Mouse (Mus musculus) MEL-GATA-1-ER (cell line): ENCODE measurements around the gene Pard3b.

Source experiments
- DNase-seq: peaks from one replicate; pipeline ENCODE4 v3.0.0-alpha.2; 2012; ENCODE audit warnings: low read depth; ENCODE audit errors: extremely low read depth

Gene Pard3b

DNA sequence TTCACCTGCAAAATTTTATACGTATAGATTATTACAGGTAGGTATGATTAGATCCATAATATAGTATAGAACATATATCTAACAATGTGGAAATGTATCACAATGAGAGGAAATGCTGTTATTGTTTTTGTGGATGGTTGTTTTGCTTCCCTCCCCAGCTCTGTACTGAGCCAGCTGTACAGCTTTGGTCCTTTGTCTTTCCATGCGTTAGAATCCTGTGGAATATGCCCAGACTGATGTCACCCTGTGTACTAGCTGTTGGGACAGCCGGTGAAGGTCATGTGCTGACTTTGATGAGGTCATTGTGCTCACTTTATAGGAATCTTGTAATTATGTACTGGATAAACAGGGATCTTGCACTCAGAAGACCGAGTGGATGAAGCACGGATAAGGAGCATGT, 286.9 kb downstream of the Pard3b start:
- no peak for DNase-seq

DNA sequence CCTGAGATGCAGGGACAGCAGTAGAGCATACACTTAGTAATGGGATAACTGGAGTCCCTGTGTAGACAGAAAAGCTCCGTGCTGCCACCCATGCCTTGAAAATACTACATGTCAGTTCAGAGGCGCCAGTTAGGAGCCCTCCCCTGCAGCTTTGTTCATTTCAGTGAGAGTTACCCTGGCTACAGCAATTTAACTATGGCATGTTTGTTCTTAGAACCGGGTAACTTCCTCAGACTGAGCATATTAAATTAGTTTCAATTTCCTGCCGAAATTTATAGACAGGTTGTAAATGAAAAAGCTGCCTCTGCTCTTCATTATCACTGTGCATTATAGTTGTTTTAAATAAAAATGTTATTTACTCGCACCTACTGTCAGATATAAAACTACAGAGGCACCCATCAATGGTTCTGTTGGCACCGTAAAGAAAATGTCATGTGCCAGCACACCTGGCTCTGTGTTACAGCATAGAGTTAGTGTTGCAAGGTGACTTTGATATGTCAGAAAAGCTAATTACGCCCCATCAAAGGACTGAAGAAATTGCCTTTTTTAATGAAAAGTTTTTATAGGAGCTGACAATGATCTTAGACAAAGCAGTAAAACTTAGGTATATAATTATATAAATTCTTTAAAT, 289.6 kb downstream of the Pard3b start:
- DNase-seq, result no peak

DNA sequence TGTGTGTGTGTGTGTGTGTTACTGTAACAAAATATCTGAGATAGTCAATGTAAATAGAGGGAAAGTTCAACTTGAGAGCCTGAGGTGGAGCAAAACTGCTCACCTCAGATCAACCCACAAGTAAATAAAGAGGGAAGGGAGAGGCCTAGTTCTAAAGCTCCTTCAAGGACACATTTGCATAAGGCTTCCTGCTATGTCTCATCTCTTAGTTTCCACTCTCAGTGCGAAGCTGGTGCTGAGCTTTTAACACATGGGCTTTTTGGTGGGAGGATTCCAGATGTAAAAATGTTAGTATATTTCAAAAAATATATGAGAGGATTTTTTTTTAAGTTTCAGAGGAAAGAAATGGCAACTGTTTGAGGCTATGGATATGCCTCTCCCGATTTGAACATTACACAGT, 294.9 kb downstream of the Pard3b start:
- DNase-seq, result no peak

DNA sequence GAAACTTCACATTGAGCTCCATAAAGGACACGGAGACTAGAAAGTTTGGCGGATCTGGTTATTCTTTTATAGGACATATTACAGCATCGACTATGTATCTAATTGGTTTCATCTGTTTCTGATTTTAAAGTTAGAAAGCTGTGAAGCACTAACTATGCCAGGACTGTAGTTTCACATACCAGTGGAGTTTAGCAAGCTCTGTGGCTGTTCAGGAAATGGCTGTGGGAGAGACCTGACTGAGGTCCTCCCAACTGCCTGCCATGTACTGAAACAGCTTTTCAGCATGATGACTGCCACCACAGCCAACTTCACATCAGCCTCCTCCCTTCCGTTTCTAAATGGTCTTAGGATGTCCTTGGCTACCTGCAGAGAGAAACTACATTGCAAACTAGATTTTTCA, 296.1 kb downstream of the Pard3b start:
- no peak for DNase-seq

DNA sequence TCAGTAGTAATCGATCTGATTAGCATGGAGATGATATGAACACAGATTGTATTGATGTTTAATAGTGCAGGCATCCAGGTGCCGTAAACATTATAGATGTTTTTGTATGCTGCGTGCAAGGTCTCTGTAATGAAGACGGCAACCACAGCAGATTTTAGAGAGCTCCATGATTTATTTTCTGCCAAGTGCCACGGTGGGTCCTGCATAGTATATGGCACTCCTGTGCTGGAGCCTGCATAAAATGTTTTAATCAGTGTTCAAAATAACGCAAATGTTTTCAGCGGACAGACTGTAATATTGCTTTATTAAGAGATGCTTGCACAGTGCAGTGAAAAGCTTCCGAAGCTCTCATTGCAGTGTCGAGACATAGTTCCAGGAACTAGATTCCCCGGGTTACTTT, 301.3 kb downstream of the Pard3b start:
- DNase-seq, result no peak

DNA sequence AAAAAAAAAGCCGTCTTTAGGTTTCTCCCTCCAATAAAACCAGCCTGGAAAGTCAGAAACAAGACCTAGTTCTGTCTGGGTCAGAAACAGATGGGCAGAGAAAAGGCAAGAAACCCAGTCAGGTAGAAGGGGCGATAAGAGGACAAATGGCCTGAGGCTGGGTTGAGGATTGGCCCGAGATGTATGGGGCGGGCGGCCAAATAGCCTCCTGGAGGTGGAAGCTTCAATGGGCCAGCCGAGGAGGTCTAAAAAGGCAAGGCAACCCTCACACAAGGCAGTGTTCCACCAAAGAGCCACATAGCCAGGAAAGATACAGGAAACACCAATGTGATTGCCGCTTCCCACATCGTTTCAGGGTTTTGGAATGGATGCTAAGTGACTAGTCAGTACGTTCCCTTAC, 322.9 kb downstream of the Pard3b start:
- DNase-seq, result no peak

DNA sequence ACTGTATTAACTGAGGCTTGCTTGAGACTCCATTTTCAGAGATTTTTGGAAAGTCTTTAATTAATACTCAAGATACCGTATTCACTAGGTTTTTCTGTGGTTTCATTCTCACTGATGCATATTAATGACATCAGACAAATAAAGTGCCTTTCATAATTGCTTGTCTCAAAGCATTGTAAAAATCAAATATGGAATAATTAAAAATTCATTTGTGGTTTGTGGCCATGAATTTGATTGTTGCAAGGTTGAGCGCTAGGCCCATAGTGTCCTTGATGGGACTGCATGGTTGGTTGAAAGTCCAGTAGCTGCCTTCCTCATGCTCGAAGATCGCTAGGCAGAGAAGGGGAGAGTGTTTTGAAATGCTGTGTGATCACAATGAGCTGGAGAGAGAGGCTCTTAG, 323.9 kb downstream of the Pard3b start:
- DNase-seq, result no peak

DNA sequence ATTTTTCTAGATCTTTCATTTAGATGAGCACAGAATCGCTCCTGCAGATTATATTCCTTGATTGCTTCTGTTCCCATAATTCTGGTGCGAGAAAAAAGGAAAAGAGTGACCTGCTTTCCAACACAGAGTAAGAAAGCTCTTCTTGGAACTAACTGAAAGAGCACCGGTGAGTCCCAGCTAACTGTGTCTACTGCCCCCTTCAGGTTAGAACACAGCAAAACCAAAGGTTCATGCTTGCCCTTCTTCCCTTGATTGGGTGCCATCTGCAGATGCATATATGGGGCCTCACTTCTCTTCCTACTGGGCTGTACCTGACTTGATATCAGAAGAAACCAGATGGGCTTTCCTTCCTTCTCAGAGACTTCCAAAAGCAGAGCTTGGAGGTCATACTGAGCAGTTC, 328.5 kb downstream of the Pard3b start:
- DNase-seq, result no peak

DNA sequence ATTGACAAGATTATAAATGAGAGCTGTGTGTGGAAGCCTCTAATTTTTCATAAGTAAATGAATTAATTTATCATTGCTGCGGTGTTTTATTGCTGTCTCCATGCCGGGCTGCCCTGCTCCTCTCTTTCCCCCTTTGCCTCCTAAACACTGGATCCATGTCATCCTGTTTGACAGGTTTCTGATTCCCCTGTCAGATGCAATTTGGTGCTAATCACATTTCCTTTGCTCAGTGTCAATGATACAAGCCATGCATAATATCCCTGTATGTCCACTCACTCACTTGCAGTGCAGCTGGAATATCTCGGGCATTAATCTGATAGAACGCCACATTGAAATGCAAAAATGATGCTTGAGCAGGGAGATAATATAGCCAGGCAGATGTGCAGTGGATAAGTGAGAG, 329.2 kb downstream of the Pard3b start:
- no peak for DNase-seq

DNA sequence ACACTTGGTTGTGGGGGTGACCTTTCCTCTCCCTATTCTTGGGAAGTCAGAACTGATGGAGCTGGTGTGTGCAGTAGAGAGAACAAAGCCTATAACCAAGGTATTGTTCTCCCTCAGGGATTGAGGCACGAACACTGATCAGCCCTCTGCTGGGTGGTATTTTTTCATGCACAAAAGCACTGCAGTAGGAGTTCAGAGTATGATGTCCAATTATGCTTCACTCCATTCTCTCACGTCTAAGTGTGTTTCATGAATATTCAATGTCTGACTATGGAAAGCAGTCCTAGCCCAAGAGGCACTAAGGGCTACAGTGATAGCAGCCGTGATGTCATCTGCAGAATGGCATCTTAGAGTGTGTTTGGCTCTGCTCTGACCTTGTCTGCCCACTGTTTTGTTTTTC, 359.1 kb downstream of the Pard3b start:
- no peak for DNase-seq

DNA sequence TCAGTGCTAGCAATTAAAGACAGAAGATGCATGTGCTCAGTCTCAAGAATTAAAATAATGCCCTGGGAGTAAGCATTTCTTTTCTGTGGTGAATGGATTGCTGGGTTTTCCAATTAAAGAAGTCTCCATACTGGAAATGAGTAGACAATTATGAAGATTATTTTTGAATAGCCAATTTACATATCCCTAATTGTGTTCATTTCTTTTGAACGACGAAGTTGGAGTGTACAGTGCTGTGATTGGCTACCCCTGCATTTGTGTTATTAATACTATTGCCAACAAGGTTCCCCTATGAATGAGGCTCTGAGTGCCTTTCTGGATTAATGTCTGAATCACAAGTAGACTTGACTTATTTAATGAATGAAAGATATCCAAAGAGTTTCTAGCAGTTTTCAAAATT, 370.2 kb downstream of the Pard3b start:
- no peak for DNase-seq

DNA sequence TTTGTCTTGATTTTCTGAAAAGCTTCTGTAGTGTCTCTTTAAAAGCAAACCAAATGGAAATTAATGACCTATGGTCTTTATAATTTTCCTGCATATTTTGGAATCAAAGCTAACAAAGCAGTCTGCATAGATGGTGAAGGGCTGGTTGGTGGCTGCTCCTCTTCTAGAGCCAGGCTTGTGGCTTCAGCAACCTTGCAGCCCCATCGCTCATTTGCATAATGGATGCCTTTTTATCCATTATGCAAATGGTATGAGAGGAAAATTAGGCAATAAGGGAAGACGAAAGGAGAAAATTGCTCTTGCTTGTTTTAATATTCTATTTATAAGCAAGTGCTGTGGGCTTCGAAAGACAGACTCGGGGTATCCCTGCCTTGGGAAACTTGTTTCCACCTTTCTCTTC, 373.1 kb downstream of the Pard3b start:
- no peak for DNase-seq

DNA sequence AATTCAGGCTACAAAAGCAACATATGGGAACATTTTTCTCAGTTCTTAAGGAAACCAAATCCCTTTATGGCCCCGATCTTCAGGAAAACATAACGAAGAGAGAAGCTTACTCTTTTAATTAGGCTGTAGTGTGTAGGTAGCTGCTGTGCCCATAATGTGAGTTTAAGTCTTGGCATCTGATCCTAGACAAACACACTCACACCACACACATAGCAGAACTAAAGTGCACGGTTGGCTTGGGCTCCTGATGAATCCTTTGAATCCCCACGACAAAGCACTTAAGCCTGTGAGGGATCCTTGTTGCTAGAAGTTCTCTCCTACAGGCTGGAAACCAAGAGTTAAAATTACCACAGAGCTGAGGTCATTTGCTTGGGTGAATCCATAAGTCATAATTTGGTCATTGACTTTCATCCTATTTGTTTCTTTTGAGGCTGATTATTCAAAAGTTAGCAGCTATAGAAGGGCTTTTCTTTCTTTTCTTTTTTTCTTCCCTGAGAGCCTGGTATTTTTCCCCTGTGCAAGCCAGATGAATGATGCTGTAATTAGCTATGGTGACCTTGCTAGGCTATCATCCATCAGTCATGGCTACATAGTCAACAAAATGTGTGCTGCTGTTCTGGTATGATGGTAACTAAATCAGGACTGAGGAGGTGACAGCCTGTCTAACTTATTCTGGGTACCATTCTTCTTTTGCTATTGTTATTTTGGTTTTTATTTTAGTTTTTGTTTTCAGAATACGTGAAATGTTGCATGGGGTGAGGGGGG, 378.1 kb downstream of the Pard3b start:
- DNase-seq, result no peak

DNA sequence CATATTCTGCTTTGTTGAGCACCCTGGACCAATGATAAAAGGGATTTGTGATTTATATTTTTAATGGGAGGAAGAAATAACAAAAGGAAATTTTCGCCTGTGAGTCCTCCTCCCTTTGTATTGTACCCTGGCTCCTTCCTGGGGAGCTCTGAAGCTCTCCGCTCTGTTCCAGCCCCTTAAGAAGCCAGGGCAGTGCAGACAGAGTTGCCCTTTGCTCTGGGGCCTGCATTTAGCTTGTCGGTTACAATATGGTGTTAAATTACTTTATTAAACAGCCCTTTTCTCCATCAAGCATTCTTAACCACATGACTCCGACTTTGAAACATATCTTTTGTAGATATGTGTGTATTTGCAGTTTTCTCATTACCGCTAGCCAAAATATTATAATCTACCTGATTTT, 379.7 kb downstream of the Pard3b start:
- DNase-seq, result no peak

DNA sequence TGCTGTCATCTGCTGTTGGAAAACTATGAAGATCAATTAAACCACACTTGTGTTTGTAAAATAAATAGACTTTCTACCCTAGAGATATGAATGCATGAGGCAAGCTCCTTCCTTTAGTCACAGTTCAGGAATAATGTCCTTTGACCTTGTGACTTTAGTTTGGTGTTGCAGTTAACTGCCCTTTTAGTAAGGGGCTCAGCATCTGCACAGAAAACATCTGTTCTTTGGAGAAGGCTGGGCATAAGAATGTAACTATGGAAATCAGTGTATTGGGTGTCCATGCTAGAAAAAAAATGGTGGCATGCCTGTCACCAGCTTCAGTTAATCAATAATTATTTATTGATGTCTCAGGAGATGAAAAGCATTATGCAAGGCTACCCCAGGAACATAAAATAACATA, 381.1 kb downstream of the Pard3b start:
- DNase-seq, result no peak

DNA sequence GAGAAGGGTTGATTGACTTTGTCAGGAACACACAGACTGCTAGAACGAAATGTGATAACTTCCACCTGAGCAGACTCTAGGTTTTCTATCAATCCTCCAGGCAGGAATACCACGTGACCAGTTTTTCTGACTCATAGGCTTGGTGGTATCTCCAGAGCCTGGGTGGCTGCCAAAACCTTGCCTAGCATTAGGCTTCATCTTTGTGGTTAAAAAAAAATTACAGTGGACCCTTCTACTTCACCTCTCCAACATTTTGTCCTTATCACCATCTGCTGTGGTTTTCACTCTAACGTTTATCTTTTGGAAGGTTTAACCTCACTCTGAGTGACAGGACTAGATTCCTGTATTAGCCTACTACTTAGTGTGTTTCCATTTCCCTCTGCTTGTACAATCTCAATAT, 403.1 kb downstream of the Pard3b start:
- no peak for DNase-seq

DNA sequence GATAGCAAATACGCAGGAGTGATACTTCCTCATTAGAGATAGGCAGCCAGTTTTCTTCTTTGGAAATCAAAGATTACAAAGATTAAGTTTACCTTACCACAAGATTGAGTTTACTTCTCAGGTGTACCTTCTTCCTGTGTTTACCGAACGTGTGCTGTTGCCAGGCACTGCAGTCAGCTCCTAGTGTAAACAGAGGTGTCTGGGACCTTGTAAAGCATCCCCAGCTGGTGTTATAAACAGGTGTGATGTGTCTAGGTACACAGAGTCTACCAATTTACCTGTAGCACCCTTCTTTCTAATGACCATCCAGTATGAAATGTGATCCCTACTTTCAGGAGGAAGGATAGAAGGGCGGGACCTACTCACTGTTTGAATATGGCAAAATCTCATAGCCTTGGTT, 410.0 kb downstream of the Pard3b start:
- no peak for DNase-seq

DNA sequence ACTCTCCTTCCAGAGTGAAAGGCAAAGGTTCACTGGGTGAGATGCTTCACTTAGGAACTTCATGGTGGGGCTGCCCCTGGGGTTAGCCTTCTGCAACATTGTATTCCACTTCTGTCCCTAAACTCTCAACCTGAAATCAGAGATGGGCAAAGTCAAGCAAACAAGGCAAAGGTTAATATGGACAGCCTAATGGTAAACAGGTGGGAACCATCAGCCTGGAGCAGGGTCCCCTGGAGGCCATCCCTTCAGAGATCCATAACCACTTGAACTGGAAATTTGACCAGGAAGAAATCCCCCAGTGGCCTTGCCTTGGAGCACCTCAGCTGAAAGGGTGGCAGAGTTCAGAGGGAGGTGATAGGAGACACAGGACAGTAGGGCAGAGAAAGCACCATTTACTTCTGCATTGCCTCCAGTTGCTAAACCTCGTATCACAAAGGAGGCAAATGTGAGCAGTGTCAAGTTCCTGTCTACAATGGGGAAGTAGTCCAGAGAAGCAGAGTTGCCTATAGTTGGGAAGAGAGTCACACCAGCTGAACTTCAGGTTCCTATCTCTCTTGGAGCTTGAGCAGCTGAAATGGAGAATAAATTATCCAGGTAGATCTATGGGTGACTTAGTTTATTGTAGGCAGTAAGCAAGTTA, 412.7 kb downstream of the Pard3b start:
- DNase-seq, result no peak

DNA sequence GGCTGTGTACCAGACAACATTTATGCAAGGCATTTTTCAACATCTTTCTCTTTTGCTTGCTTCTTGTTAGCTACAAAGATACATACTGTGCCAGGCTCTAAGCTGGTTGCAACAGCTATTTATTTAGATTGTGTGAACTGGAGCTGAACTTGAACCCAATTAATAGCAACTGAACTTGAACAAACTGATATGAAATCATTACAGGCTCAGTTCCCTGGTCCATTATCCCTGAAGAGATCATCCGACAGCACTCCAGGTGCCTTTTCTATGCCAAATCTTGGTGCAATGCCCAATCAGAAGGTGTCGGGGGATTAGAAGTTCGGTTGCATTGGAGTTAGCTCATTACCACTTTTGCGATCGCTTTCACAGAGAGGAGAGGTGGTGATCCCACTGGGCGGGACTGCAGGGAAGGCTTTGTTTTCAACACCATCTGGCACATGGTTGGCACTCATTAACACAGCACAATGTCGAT, 414.6 kb downstream of the Pard3b start:
- no peak for DNase-seq

DNA sequence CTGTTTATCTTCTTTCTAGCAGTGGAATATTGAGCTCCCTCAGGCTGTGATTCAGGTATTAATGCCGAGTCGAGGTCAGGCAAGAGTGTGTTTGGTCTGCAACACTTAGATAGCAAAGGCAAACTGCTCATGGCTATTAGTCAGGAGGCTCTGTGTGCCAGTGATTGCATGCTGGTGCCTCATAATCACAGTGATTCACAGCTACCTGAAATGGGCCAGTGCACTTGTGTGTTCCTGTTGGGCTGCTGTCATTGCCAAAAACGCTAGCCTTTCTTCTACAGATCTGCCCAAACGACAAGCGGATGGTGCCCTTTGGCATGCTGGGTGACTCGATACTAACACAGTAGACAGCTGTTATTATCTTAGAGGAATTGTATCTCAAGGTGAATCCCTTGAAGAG, 416.7 kb downstream of the Pard3b start:
- no peak for DNase-seq

DNA sequence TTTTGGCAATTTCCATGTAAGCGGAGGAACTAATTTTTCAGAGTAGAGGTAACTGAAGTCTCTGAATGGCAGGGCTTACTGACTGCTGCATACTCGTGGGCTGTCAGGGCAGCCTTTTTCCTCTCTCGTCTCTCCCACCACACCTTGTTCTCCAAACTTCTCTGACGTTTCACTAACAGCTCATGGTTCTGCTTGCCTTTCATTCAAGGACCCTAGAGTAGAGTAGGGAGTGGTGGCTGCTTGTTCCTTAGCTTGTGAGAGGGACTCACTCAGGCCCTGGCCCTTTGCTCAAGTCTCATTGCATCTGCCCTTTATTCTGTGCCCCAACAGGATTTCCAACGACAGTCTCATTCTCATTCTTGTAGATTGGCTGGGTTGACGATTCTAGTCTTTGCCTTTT, 432.0 kb downstream of the Pard3b start:
- DNase-seq, result no peak

DNA sequence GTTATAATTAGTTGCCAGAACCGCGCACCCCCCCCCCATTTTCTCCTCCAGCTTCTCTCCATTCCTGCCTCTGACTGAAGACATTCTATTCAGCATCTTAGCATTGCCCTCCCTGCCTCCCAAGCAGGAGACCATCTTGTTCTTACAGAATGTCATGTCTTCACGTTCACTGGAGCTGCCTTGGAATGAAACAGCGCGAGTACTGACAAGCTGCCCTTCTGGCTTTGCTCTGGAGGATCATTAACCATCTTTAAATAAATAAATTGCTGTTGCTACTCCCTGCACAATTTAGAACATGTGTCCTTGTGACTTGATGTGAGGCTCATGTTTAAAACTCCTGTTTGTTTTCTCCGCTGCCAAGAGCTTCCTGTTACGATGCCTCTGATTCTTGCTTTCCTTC, 432.5 kb downstream of the Pard3b start:
- DNase-seq, result no peak

DNA sequence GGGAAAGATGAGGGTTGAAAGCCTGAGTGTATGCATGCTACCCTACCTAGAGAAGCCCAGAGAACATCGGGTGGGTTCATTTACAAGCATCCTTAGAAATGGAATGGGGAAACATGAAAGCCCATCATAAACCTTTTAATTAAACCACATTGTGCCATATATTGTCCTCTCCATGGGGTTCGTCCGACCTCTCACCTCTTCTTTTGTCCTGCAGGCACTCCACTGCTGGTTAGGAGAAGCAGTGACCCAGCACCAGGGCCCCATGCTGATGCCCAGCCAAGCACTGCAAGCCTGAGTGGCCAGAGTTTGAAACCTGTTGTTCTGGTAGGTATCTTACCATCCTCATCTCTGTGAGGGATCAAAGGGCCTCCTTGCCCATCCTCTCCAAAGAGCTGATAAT, 437.5 kb downstream of the Pard3b start:
- DNase-seq, result no peak
